Mouse (Mus musculus): Measurements from ENCODE around the gene Dgki. TPM values are rescaled to one million over a fixed set of nuclear protein-coding genes. Genes with fewer than 3 reads are reported as not detected.

Gene Dgki
- total RNA-seq (2021) = under 1 TPM; 0.20 to 0.29 TPM

DNA sequence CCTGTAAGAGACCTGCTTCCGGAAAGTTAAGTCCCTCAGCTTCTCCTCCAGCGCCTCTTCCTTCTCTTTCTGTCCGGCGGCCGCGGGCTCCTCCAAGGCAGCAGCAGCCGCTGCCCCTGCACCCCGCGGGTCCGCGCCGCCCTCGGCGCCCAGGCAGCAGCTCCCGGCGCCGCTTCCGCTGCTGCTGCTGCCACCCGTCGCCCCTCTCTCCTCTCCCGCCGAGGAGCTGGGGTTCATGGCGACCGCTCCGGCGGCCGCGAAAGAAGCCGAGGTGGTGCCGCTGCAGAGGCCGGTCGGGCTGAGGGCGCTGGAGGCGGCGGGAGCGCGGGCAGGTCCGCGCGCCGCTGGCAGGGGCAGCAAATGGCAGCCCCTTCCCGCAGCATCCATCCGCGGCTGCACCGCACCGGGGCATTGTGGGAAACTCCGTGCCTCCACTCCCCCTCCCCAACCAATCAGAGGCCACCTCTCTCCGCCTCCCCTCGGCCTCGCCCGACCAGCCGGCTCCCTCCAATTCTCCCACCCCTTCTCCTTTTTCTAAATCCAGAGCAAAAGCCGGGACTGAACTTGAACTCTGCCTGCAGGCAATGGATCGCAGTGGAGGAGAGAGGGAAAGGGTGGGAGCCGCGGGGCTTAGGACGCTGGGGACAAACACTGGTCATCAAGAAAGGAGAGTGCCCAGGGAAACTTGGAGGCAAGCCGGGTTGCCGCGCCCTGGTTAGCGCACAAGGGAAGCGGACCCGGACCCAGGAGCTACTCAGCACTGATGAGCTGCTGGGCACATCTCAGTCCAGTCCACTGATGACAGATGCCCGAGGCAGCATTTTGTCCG lies at the start of gene Dgki:
Dgki (minus strand) TSS at position 623 of the 829 bp plus-strand sequence.
- intact Hi-C loops (cut with DNase I) = no loop called here
- DNase-seq (ENCODE audit: low spot score) = no peak

DNA sequence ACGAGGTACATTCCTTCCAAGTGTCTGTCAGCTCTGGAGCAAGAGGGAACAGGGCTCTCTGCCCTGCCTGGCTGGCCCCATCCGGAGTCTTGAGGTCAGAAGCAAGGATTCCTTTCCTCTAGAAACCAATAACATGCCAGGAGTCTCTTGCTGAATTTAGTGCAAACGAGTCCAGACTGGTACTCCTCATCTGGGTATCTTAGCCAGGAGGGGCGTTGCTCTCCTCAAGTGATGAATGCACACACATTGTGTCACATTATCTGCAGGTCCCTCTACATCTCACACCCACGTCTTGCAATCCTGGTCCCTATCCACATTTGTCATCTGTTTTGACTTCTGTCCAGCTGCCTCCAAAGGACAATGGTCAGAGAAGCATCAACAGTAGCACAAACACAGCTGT lies 47.6 kb upstream of the Dgki start:
- intact Hi-C loops (cut with DNase I) = no loop called here
- DNase-seq (ENCODE audit: low spot score) = no peak

DNA sequence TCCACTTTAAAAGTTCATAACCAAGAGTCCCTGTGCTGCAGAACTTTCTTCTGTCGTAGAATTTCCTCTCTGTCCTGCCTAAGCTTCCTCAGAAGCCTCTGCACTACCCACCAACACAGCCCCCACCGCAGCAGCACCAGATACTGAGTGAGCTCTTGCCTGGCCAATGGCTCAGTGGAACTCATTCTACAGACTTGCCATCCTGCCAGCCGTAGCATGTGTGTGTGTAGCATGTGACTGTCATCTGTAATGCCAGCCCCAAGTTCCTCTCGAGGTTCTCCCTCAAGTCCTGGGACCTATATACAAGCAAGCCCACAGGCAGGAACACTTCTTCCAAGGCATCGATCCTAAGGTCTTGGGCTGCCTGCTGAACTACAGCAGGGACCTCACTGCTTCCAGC lies 38.1 kb upstream of the Dgki start:
- intact Hi-C loops (cut with DNase I) = no loop called here
- DNase-seq (ENCODE audit: low spot score) = no peak

DNA sequence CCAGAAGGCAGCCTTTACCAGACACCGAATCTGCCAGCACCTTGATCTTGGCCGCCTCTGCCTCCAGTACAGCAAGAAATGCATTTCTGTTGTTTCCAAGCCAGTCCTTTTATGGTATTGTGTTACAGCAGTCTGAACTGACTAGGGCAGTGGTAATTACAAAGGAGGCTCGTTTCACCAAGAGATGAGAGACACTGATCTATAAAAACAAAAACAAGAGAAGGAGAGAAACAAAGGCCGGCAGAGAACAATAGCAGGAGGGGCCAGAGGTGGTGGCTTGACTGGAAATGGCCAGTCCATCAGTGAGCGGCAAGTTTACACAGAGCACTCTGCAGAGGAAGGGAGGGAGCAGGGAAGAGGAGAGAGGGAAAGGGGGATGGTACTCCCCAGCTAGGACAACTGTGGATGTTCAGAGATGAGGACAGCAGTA lies 36.9 kb upstream of the Dgki start:
- intact Hi-C loops (cut with DNase I) = no loop called here
- no peak for DNase-seq (ENCODE audit: low spot score)

DNA sequence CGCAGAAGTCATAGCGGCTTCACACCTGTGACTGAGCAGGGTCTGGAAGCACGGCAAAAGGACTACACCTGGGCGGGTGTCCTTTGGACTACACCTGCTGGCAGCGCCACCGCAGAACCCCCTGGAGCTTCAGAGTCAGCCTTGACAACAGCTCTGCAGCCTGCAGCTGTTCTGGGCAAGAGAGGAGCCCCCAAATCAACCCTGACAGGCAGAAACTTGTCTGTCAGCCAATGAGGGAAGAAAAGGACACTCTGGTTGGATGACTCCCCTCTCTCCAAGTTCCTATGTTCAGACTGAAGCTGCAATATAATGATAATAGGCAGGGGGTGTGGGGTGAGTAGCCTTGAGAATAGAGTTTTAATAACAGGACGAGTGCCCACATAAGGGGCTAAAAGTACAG lies 36.4 kb upstream of the Dgki start:
- no peak for DNase-seq (ENCODE audit: low spot score)
- intact Hi-C loops (cut with DNase I) = no loop called here

DNA sequence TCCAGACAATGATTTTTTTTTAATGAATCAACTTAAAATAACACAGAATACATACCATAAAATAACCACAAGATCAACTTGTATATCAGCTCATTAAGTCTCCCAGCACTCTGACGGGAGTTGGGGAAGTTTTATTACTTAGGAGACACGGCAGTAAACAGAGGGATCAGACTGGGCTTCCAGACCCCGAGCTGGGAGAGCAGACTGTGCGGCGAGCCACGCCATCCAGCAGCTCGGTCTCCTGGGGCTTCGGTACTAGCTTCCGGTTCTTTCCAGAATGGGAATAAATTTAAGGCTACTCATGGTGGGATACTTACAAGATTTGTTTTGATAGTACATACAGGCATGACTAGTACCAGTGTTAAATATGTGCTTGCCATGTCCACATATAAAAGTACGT lies 32.9 kb upstream of the Dgki start:
- intact Hi-C loops (cut with DNase I) = no loop called here
- no peak for DNase-seq (ENCODE audit: low spot score)

DNA sequence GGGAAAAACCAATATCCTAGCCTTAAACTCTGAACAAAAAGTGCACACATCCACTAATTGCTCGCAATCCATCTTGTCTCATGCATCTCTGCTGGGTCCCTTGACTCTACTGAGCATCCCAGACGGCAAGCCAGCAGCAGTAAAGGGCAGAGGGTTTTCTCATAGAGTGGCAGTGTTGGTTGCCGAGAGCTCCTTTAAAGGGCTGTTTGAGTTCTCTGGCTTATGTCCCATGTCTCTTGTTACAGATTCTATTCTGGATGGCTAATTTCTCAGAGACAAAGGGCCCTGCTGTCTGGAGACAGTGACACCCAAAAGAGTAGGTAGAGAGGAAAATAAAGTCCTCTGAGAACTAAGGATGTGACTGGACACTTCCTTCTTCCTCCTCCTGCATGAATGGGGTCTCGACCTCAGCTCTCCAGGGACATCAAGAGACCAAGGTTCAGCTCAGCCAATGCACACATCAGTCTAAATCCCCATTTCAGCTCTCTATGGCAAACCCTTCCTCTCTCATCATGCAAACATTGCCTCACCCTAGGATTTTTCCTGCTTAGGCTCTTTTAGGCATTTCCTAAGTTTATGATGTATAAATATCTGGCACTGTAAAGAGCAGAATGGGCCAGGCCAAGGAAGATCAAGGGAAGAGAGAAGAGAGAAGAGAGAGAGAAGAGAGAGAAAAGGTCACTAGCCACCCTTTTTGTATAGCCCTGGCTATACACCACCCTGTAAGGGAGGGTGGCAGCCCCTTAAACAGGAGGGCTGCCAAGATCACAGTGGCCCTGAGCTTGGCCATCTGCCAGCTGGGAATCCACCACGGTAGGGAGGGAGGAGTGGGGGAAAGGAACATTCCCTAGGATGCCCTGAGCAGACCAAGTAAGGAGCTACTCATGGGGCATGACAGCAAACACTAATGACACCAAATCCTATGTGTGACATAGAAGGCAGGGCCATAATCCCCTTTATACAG lies 30.2 kb upstream of the Dgki start:
- intact Hi-C loops (cut with DNase I) = no loop called here
- DNase-seq (ENCODE audit: low spot score) = no peak

DNA sequence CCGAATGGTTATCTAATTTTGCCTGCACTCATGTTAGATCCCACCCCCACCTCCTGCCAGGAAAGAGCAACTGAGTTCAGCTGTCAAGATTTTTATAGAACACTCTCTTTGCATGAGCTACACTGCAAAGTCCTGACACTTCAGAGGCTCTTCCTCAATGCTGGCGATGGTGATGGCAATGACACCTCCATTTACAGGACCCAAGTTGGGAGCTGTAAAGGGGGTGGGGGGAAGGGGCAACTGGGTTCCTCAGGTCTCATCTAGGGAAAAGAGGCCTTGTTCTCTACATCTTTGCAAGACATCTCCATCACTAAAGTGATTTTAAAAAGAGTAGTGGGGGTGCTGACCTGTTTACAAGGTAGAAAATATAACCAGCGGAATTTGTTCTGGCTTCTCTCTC lies 29.4 kb upstream of the Dgki start:
- DNase-seq (ENCODE audit: low spot score) = no peak
- intact Hi-C loops (cut with DNase I) = no loop called here

DNA sequence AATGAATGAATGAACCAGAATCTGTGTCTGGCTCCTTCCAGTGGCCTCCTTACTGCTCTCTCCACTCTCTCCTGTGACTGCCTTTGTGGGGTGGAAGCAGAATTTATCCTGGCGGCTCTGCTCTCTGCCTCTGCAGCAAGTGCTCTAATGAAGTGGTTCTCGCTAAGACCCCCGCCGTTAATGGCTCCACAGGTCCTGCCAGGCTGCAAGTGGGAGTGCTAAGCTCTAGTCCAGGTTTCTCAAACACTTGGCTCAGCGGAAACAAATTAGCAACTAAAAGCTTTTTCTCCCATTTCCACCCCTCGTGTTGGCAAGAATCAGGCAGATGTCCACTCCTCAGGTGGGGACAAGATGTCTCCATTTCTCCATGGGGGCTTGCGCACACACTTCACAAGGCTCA lies 28.7 kb upstream of the Dgki start:
- no peak for DNase-seq (ENCODE audit: low spot score)
- intact Hi-C loops (cut with DNase I) = no loop called here

DNA sequence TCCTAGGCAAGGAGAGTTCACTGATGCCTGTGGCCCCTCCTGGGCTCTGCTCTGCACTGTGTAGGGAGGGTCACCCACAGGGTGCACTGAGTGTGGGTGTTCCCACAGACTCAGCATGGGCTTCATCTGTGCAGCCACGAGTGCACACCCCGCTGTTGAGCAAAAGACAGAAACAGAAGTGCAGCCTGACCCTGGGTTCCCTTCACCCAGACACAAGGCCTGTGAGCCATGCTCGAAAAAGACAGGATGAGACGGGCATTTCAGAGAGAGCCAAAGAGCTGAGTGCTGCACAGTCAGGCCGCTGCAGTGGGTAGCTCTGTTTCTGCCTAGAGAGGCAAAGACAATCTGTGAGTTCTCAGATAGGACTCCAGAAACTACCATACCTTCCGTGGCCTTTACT lies 27.5 kb upstream of the Dgki start:
- intact Hi-C loops (cut with DNase I) = no loop called here
- DNase-seq (ENCODE audit: low spot score) = no peak

DNA sequence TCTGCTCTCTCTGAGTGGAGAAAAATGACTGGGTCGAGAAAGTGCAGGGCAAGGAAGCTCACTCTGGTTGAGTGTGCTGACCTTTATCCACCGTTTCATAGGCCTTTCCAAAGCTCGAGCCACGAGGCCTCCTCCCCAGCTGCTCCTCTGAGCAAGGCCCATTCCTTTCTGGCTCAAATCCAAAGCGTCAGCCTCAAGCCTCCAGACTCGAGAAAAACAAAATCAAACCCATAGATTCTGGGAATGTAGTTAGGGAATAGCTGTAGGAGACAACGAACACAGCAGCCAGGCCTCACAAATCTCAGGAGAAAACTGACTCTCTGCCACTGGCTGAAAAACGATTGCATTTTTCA lies 26.6 kb upstream of the Dgki start:
- intact Hi-C loops (cut with DNase I) = no loop called here
- DNase-seq (ENCODE audit: low spot score) = no peak

DNA sequence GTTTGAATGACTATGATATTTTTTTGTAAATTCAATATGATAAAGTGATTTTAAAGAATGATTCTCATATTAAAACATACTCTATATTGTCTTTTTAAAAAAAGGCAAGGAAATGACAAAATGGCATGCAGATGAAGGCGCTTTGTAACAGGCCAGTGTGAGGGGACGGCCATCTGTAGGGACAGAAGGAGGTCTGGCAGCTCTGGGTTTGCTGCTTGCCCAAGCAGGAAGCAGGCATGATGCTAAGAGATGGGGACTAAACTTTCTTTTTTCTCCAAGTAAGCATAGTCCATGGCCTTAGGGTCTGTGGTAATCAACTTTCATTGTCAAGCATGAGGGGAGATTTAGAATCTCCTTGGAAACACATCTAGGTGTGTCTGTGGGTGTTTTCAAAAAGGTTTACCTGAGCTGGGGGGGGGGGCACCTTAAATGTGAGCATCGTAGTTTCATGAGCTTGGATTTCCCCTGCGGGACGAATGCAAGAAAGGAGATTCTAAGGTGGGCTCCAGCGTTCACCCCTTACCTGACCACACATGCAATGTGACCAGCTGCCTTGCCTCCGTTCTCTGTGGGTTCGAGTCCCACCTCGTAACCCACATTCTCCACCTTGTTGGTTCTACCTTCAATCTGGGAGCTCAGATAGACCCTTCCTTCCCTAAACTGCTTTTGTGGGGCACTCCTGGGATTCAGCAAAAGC lies 26.1 kb upstream of the Dgki start:
- no peak for DNase-seq (ENCODE audit: low spot score)
- intact Hi-C loops (cut with DNase I) = no loop called here

DNA sequence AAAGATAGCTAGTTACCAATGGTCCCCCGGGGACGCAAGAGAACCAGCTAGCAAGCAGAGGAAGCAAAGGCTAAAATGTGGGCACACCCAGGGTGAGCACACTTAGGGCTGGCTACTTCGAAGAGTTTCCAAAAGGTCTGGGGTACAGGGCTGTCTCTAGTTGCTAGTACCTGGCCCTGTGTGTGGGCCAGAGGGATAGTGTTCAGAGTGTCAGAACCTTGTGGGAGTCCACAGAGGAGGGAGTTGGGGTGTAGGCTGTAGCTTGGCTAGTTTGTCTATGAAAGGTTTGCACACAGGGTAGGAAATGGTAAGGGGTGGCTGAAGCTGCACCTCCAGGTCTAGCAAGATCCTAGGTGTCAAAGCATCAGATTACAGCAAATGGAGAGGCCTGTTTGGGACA lies 25.1 kb upstream of the Dgki start:
- no peak for DNase-seq (ENCODE audit: low spot score)
- intact Hi-C loops (cut with DNase I) = no loop called here

DNA sequence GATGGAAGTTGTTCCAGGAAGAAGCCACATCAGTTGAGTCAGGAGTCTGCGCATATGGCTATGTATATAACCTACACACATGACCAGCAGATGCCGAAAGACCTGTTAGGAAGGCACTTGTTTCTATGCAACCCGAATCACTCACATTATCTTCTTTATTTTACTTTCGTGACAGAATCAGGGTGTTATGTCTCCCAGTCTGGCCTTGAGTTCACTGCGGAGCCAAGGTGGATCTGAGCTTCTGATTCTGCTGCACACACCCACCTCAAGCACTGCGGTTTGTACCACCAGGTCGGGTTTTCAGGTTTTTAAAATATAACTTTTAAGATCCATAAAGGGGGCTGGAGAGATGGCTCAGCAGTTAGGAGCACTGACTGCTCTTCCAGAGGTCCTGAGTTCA lies 22.7 kb upstream of the Dgki start:
- intact Hi-C loops (cut with DNase I) = no loop called here

DNA sequence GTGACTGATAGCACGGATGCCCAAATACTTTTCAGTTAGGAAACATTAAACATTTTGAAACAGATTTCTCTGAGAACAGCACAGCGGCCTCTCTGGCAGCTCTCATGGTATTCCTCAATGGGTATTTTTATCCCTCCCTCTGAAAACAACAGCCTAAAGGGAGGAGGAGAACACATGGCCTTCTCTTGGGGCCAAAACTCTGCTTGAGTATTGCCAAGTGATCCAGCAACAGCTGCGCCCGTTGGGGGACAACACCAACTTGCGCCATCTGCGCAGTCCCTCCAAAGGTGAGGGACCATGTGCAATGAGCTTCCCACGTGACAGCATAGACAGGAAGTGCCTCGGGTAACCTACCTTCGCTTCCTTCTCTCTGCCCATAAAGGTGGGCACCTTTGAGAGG lies 22.1 kb upstream of the Dgki start:
- DNase-seq (ENCODE audit: low spot score) = no peak
- intact Hi-C loops (cut with DNase I) = no loop called here

More for the DNA sequence above, 22.7 kb upstream of the Dgki start:
- no peak for DNase-seq (ENCODE audit: low spot score)

DNA sequence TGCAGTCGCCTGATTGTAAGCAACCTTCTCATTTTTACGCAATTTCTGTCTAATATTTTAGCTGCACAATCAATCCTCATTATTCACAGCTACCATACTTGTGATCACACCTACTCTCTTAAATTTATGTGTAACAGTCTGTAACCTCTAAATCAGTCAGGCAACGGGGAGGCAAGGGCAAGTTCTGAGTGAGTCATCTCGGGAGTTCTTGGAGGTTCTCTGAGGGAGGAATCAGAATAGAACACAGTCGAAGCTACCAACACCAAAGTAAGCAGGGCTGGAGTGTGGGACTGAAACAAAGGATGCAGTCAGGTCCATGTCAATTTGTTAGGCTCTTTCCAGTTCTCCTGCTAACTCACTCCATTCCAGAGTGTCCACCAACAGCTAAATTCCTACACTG lies 17.9 kb upstream of the Dgki start:
- DNase-seq (ENCODE audit: low spot score) = no peak
- intact Hi-C loops (cut with DNase I) = no loop called here

DNA sequence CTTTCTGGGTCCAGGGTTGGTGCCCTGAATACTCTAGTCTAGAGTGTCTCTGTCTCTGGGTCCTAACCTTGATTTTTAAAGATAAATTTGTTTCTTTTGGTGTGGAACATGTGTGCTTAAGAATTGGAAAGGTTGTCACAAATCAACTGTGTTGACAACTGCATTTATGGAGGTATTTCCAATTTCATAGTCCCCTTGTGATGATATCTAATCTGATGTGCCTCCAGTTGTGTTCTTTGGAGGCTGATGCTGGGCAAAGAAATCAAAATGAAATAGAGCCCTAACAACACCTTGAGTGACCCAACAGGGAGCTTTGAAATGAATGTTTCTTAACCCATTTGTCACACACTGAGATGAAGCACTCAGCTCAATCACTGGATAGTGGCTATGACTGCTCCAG lies 15.5 kb upstream of the Dgki start:
- no peak for DNase-seq (ENCODE audit: low spot score)
- intact Hi-C loops (cut with DNase I) = no loop called here

DNA sequence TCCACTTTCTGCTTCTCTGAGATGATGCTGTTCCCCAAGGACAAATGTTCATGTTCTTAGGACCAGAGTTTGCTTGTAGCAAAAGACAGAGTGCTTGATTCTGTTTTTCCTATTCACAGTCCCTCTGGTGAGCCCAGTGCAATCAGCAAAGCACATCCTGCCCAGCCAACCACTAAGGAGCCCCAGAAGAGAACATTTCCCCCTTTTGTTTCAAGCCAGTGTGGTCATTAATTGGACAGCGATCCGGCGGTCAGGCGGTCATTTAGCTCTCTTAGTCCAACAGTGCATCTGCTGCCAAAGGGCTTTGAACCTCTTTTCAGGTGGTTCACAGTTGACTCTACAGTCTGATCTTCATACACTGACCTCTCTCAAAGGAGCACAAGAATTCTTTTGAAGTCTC lies 10.6 kb upstream of the Dgki start:
- intact Hi-C loops (cut with DNase I) = no loop called here
- DNase-seq (ENCODE audit: low spot score) = no peak

DNA sequence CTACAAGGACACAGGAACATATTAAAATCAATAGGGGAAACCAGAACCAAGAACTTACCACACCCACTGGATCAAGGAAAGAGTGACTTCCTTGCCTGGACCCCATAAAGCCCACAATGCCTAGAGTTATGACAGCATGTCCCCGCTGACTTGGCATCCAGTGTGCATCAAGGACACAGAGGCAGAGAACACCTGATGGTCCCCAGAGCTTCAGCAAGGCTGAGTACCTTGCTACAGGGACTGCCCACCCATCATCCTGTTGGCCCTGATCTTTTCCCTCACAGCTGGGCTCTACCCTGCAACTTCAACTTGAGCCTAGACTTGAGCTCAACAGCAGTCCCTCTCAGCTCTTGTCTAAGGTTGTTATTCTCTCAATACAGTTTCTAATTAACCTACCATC lies 6.6 kb upstream of the Dgki start:
- no peak for DNase-seq (ENCODE audit: low spot score)
- intact Hi-C loops (cut with DNase I) = no loop called here

DNA sequence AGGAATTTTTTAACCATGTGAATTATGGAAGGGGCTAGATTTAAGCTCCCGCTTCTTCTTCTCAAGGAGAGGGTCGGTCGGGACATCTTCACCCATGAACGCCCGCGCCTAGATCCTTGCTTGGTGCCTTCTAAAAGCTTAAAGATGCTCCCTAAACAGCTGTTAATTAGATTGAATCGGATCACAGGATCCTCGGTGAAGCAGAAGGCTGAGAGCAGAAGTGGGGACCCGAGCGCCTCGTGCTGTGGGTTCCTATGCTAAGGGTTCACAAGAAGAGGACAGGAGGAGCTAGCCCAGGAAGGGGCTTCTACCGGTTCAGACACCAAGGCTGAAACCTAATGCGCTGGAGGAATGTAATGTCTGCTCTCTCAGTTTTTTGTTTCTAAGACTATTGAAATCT lies 508 bp upstream of the Dgki start:
- intact Hi-C loops (cut with DNase I) = no loop called here
- no peak for DNase-seq (ENCODE audit: low spot score)

DNA sequence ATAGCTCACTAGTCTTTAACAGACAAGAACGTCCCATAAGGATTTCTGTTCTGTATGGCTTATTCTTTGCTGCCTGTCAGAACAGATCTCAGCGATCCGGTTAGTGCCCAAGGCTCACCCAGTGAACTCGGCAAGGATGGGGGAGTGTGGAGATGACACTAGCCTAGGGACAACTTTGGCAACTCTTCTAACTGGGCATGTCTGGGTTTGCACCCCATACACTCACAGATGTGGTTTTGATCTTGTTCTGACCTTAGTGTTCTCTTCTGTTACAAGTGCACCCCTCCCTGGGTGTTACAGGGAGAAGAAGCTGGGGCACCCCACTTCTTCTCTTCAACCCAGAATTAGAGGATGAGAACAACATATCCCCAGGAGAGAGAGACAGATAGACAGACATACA lies 1.0 kb downstream of the Dgki start:
- intact Hi-C loops (cut with DNase I) = no loop called here
- DNase-seq (ENCODE audit: low spot score) = no peak
